Mouse (Mus musculus) heart, embryonic 15.5 days (tissue): ENCODE measurements around the gene Nod1. TPM values are rescaled to one million over a fixed set of nuclear protein-coding genes. Genes with fewer than 3 reads are reported as not detected.

Experiments used
- ATAC-seq: fragments of 200-750 bp; cut with Nextera tagmentation; replicated peaks from 2 replicates; pipeline ENCODE4 v1.8.0; 2017; ENCODE audit warnings: low read depth, moderate TSS enrichment; ENCODE audit not compliant: insufficient number of reproducible peaks, insufficient read depth, low FRiP score
- H3K27ac ChIP-seq: fragments of 300-500 bp; sonication (generic); 2 replicates; pipeline ENCODE4 v1.5.1; 2015; ENCODE audit warnings: mild to moderate bottlenecking, inconsistent platforms
- H3K27me3 ChIP-seq: fragments of 300-500 bp; sonication (generic); 2 replicates; pipeline ENCODE4 v1.6.1; 2015; ENCODE audit warnings: inconsistent platforms
- H3K36me3 ChIP-seq: fragments of 300-500 bp; sonication (generic); 2 replicates; pipeline ENCODE4 v1.6.1; 2015; ENCODE audit warnings: mild to moderate bottlenecking, inconsistent platforms
- H3K4me1 ChIP-seq: fragments of 300-500 bp; sonication (generic); replicated peaks from 2 replicates; pipeline ENCODE4 v1.6.1; 2015; ENCODE audit warnings: inconsistent platforms
- H3K4me2 ChIP-seq: fragments of 300-500 bp; sonication (generic); 2 replicates; pipeline ENCODE4 v1.6.1; 2015; ENCODE audit warnings: inconsistent platforms, mild to moderate bottlenecking, moderate library complexity
- H3K4me3 ChIP-seq: fragments of 300-500 bp; sonication (generic); 2 replicates; pipeline ENCODE4 v1.5.1; 2015; ENCODE audit warnings: mild to moderate bottlenecking, inconsistent platforms
- H3K9ac ChIP-seq: fragments of 300-500 bp; sonication (generic); 2 replicates; pipeline ENCODE4 v1.6.1; 2015; ENCODE audit warnings: mild to moderate bottlenecking, inconsistent platforms
- H3K9me3 ChIP-seq: fragments of 300-500 bp; sonication (generic); replicated peaks from 2 replicates; pipeline ENCODE4 v1.6.1; 2016; ENCODE audit warnings: inconsistent platforms
- WGBS: fragments of 180-500 bp; shearing (Covaris S2); methylation state at CpG from one replicate; pipeline ENCODE4 v1.1.7; 2015; ENCODE audit warnings: mixed read lengths; 5-methylcytosine and 5-hydroxymethylcytosine counted together
- polyA plus RNA-seq: library from polyadenylated mRNA; unstranded; fragments of >200 nt; fragmentation: Nextera tagmentation; extraction: Ambion mirVana; gene quantifications from 2 replicates; pipeline ENCODE4 v1.2.1, GENCODE M21; 2015

The Nod1 gene
- polyA plus RNA-seq: 4.3 and 6.7 TPM in 2 replicates

- H3K9ac ChIP-seq: peak within 1 kb of the TSS; percentile 60
- peak within 1 kb of the TSS; percentile 67 for H3K4me3 ChIP-seq
- H3K9me3 ChIP-seq: no peaks in the 10 kb centered on the region
- H3K4me2 ChIP-seq: peak within 1 kb of the TSS; percentile 84
- WGBS: 3% methylated on average over 52 of the region's 53 CpGs
- peak; percentile 91 for ATAC-seq
- H3K4me1 ChIP-seq: no peaks in the 10 kb centered on the region; the same call in none of the 2 replicates
- H3K27ac ChIP-seq: peak within 1 kb of the TSS; percentile 76
- H3K36me3 ChIP-seq: no peaks in the 10 kb centered on the region
- peaks cover 12% of the 10 kb centered on the region; the same call in 1 of the 2 replicates for H3K27me3 ChIP-seq
These were observed at the start of gene Nod1 for GRCm38 (mm10) chr6:54972111-54972928. Nod1 (minus strand) TSS chr6:54972612.

GRCm38 (mm10) chr6:55021806-55022205 lies 49.4 kb upstream of the Nod1 start:
- 83% methylated on average over 7 of the region's 7 CpGs for whole genome bisulfite sequencing
- Histone ChIP-seq H3K4me2 (no peak overlapping the region), H3K36me3 (no peaks in the 10 kb centered on the region), H3K27ac (no peak overlapping the region), H3K9me3 (no peaks in the 10 kb centered on the region), H3K4me3 (no peak overlapping the region), H3K9ac (no peak overlapping the region), H3K4me1 (peaks cover under 1% of the 10 kb centered on the region; the same call in 1 of the 2 replicates), H3K27me3 (no peaks in the 10 kb centered on the region)
- ATAC-seq: no peak

GRCm38 (mm10) chr6:55018417-55018816 lies 46.0 kb upstream of the Nod1 start:
- Histone ChIP-seq H3K9ac (no peak overlapping the region), H3K27ac (no peak overlapping the region), H3K4me1 (peaks cover 7% of the 10 kb centered on the region; the same call in 1 of the 2 replicates), H3K4me2 (no peak overlapping the region), H3K9me3 (no peaks in the 10 kb centered on the region), H3K27me3 (no peaks in the 10 kb centered on the region), H3K4me3 (no peak overlapping the region), H3K36me3 (no peaks in the 10 kb centered on the region)
- 78% methylated on average over 2 of the region's 2 CpGs for WGBS
- ATAC-seq: 0 out of 2 replicates have a peak, but pooled peaks have one; percentile 44

- Histone ChIP-seq H3K9ac (no peak overlapping the region), H3K9me3 (no peaks in the 10 kb centered on the region), H3K4me3 (peak overlapping the region; percentile 15; the same call in 1 of the 2 replicates), H3K36me3 (no peaks in the 10 kb centered on the region), H3K4me1 (peaks cover 7% of the 10 kb centered on the region; the same call in 1 of the 2 replicates), H3K4me2 (peak overlapping the region; percentile 43; the same call in 1 of the 2 replicates), H3K27me3 (no peaks in the 10 kb centered on the region), H3K27ac (no peak overlapping the region)
- 25% methylated on average over 15 of the region's 15 CpGs for WGBS
- 0 out of 2 replicates have a peak, but pooled peaks have one; percentile 29 for ATAC-seq
These were observed 44.5 kb upstream of the Nod1 start for GRCm38 (mm10) chr6:55016710-55017583.

- peak overlapping the region; percentile 43; the same call in 1 of the 2 replicates for H3K4me2 ChIP-seq
- peaks cover 7% of the 10 kb centered on the region; the same call in 1 of the 2 replicates for H3K4me1 ChIP-seq
- H3K4me3 ChIP-seq: no peak overlapping the region
- no peaks in the 10 kb centered on the region for H3K36me3 ChIP-seq
- no peaks in the 10 kb centered on the region for H3K9me3 ChIP-seq
- H3K27me3 ChIP-seq: no peaks in the 10 kb centered on the region
- 0 out of 2 replicates have a peak, but pooled peaks have one; percentile 35 for ATAC-seq
- H3K27ac ChIP-seq: no peak overlapping the region
- 12% methylated on average over 5 of the region's 5 CpGs for WGBS
- no peak overlapping the region for H3K9ac ChIP-seq
These were observed 43.8 kb upstream of the Nod1 start for GRCm38 (mm10) chr6:55016236-55016635.

GRCm38 (mm10) chr6:55014184-55014583 lies 41.8 kb upstream of the Nod1 start:
- H3K27me3 ChIP-seq: no peaks in the 10 kb centered on the region
- H3K9ac ChIP-seq: no peak overlapping the region
- no peak overlapping the region for H3K27ac ChIP-seq
- ATAC-seq: no peak
- H3K4me1 ChIP-seq: peaks cover 7% of the 10 kb centered on the region; the same call in 1 of the 2 replicates
- no peak overlapping the region for H3K4me2 ChIP-seq
- H3K36me3 ChIP-seq: no peaks in the 10 kb centered on the region
- no peaks in the 10 kb centered on the region for H3K9me3 ChIP-seq
- H3K4me3 ChIP-seq: no peak overlapping the region
- 86% methylated on average over 3 of the region's 3 CpGs for WGBS

- Histone ChIP-seq H3K4me3 (no peak overlapping the region), H3K9ac (no peak overlapping the region), H3K4me1 (peaks cover 7% of the 10 kb centered on the region; the same call in 1 of the 2 replicates), H3K27me3 (no peaks in the 10 kb centered on the region), H3K27ac (no peak overlapping the region), H3K9me3 (no peaks in the 10 kb centered on the region), H3K36me3 (no peaks in the 10 kb centered on the region), H3K4me2 (no peak overlapping the region)
- WGBS: 61% methylated on average over 7 of the region's 7 CpGs
- no peak for ATAC-seq
These were observed 40.1 kb upstream of the Nod1 start for GRCm38 (mm10) chr6:55012516-55012915.

- no peaks in the 10 kb centered on the region for H3K9me3 ChIP-seq
- H3K36me3 ChIP-seq: no peaks in the 10 kb centered on the region
- no peak for ATAC-seq
- no peaks in the 10 kb centered on the region for H3K4me1 ChIP-seq
- no peak overlapping the region for H3K4me2 ChIP-seq
- no peak overlapping the region for H3K27ac ChIP-seq
- H3K9ac ChIP-seq: no peak overlapping the region
- no peaks in the 10 kb centered on the region for H3K27me3 ChIP-seq
- no peak overlapping the region for H3K4me3 ChIP-seq
- WGBS: 65% methylated on average over 4 of the region's 4 CpGs
These were observed 38.1 kb upstream of the Nod1 start for GRCm38 (mm10) chr6:55010330-55011091.

GRCm38 (mm10) chr6:55009391-55010230 lies 37.2 kb upstream of the Nod1 start:
- H3K9ac ChIP-seq: no peak overlapping the region
- peak overlapping the region; percentile 39 for H3K4me2 ChIP-seq
- no peaks in the 10 kb centered on the region for H3K27me3 ChIP-seq
- no peaks in the 10 kb centered on the region for H3K9me3 ChIP-seq
- no peak for ATAC-seq
- no peaks in the 10 kb centered on the region for H3K4me1 ChIP-seq
- H3K27ac ChIP-seq: no peak overlapping the region
- H3K36me3 ChIP-seq: no peaks in the 10 kb centered on the region
- H3K4me3 ChIP-seq: 0 out of 2 replicates have a peak overlapping the region, but pooled peaks have one; percentile 2
- WGBS: 31% methylated on average over 16 of the region's 16 CpGs

GRCm38 (mm10) chr6:55008401-55008800 lies 36.0 kb upstream of the Nod1 start:
- Histone ChIP-seq H3K36me3 (no peaks in the 10 kb centered on the region), H3K4me1 (no peaks in the 10 kb centered on the region), H3K9me3 (no peaks in the 10 kb centered on the region), H3K4me3 (no peak overlapping the region), H3K9ac (no peak overlapping the region), H3K27me3 (no peaks in the 10 kb centered on the region), H3K4me2 (no peak overlapping the region), H3K27ac (no peak overlapping the region)
- ATAC-seq: no peak
- WGBS: 76% methylated on average over 8 of the region's 8 CpGs
